Mouse (Mus musculus): ENCODE measurements at regions not wholly inside any gene's neighbourhood (a gene's known extent, or its start where the extent isn't known, plus 50 kb on each side); places are given as distances from the start of the nearest gene placed in this dataset.

DNA sequence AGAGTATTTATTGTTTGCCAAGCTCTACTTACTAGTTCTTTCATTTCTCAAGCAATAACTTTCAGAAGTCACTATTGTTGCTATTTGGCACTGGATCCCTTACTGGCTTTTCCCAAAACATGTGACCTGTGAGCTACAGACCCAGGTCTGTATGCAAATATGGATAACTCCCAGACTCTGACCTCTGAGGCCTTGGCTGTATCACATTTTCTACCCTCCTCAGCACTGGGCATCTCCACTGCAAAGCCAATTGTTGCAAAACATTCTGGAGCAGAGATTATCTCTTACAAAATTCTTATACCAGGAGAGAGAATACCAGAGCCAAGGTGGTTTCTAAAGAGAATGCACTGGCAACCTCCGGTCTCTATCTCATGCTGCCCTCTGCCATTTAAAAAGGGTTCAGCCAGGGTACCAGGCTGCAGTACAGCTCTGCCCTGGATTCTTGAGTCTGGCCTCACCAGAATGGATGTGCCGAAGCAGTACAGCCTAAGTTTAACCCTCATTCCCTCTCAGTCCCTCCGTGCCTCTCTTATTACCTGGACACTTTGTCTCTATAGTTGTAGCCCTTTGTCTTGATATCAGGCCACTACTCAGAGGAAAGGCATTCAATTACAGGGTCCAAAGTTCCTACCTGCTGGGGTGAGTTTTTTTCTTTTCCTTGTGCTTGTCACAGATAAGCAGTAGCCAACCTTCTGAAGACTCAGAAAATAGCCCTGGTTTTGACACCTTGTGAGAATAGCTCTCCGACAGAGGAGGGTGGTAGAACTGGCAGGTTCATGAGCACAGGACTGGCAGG lies 101.2 kb upstream of the Vwc2 start:
- no peaks in the 10 kb centered on the region for H3K27me3 ChIP-seq (replicated peaks; ENCODE audit: control insufficient read depth, insufficient read depth, low read length)
- H3K36me3 ChIP-seq (ENCODE audit: control insufficient read depth, insufficient read depth, low read length): no peaks in the 10 kb centered on the region
- H3K4me3 ChIP-seq (ENCODE audit: low read length): no peak overlapping the region
- no peaks in the 10 kb centered on the region for H3K9me3 ChIP-seq (ENCODE audit: control insufficient read depth, low read length)
- H3K9ac ChIP-seq (ENCODE audit: low read depth, low read length): no peak overlapping the region
- H3K4me1 ChIP-seq (ENCODE audit: control insufficient read depth, insufficient read depth, low read length): no peaks in the 10 kb centered on the region
- no peak overlapping the region for H3K27ac ChIP-seq (ENCODE audit: low read length)
- WGBS: 60% methylated on average over 4 of the region's 4 CpGs
- peak; percentile 99 for ATAC-seq
- no peak overlapping the region for H3K4me2 ChIP-seq (ENCODE audit: low read depth, low read length)

DNA sequence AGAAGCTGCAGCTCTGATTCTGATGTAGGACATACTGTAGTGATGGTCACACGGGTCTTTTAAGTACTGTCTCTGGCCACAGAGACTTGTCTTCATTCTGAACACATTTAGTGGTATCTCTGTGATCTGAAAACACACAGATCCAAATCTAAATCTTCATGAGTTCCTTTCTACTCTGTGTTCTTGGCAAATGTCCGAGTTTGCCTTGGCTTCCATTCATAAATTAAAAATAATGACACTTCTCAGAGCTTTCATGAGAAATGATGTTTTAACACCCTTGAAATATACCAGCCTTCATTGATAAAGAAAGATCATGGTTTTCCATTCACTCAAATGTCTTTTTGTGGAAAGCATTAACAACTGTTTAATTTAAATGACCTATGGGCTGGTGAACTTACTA lies 100.4 kb upstream of the Vwc2 start:
- Histone ChIP-seq H3K4me2 (ENCODE audit: low read depth, low read length) (no peak overlapping the region), H3K27ac (ENCODE audit: low read length) (no peak overlapping the region), H3K4me1 (ENCODE audit: control insufficient read depth, insufficient read depth, low read length) (no peaks in the 10 kb centered on the region), H3K36me3 (ENCODE audit: control insufficient read depth, insufficient read depth, low read length) (no peaks in the 10 kb centered on the region), H3K4me3 (ENCODE audit: low read length) (no peak overlapping the region), H3K9me3 (ENCODE audit: control insufficient read depth, low read length) (no peaks in the 10 kb centered on the region), H3K9ac (ENCODE audit: low read depth, low read length) (no peak overlapping the region), H3K27me3 (replicated peaks; ENCODE audit: control insufficient read depth, insufficient read depth, low read length) (no peaks in the 10 kb centered on the region)
- WGBS: 54% methylated on average over 2 of the region's 2 CpGs
- no peak for ATAC-seq

DNA sequence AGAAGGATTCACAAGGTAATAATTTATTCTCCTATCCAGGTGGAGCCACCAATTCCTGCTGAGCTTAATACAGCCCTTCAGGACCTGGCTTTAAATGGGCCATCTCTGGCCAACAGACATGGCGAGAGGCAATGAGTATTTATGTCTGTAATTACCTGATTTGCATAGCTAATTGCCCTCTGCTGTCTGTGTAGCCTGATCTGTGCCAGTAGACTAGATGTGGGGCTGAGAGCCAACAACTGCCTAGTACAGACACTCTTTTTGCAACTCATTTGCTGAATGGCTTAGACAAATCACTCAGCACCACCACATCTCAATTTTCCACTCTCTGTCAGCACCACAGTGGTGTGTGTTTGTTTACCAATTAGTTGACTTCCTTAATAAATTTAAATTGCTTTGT lies 99.9 kb upstream of the Vwc2 start:
- Histone ChIP-seq H3K27ac (ENCODE audit: low read length) (no peak overlapping the region), H3K36me3 (ENCODE audit: control insufficient read depth, insufficient read depth, low read length) (no peaks in the 10 kb centered on the region), H3K9ac (ENCODE audit: low read depth, low read length) (no peak overlapping the region), H3K4me2 (ENCODE audit: low read depth, low read length) (no peak overlapping the region), H3K9me3 (ENCODE audit: control insufficient read depth, low read length) (no peaks in the 10 kb centered on the region), H3K27me3 (replicated peaks; ENCODE audit: control insufficient read depth, insufficient read depth, low read length) (no peaks in the 10 kb centered on the region), H3K4me1 (ENCODE audit: control insufficient read depth, insufficient read depth, low read length) (no peaks in the 10 kb centered on the region), H3K4me3 (ENCODE audit: low read length) (no peak overlapping the region)
- WGBS: 75% methylated on average over 1 of the region's 1 CpGs
- ATAC-seq: no peak

DNA sequence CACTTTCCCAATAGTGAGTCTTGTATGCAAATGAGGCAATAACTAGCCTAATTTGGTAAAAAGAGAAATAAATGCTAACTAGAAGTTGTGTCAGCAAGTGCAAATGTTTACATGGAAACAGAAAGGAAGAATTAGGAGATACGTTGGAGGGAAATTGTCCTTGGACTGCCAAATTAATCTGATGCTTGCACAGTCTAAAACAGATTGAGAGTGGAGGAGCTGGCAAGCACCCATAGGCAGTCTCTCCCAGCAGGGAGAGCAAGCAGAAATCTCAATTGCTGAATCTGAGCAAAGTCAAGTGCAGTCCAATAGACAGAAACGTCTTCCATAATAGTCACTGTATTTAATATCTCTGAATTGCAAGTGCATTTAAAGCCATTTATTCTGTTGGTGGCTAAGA lies 99.5 kb upstream of the Vwc2 start:
- H3K4me2 ChIP-seq (ENCODE audit: low read depth, low read length): no peak overlapping the region
- no peaks in the 10 kb centered on the region for H3K27me3 ChIP-seq (replicated peaks; ENCODE audit: control insufficient read depth, insufficient read depth, low read length)
- no peaks in the 10 kb centered on the region for H3K36me3 ChIP-seq (ENCODE audit: control insufficient read depth, insufficient read depth, low read length)
- no peaks in the 10 kb centered on the region for H3K9me3 ChIP-seq (ENCODE audit: control insufficient read depth, low read length)
- no peak overlapping the region for H3K27ac ChIP-seq (ENCODE audit: low read length)
- no peaks in the 10 kb centered on the region for H3K4me1 ChIP-seq (ENCODE audit: control insufficient read depth, insufficient read depth, low read length)
- no peak overlapping the region for H3K9ac ChIP-seq (ENCODE audit: low read depth, low read length)
- H3K4me3 ChIP-seq (ENCODE audit: low read length): no peak overlapping the region
- ATAC-seq: no peak
- 56% methylated on average over 2 of the region's 2 CpGs for WGBS

DNA sequence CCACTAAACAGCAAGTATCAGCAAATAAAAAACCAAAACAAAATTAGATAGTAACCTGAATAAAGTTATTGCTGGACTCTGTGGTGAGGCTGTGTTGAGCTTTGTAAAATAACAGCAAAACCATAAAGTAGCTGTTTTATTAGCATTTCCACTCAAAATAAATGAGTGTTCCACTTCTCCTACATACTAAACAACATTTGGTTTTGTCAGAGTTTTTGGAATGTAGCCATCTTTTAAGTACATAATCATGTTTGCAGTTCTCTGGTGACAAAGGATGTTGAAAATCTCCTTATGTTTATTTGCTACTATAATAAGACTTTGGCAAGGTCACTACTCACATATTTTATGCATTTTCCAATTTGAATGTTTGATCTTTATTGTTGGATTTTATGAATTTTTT lies 85.2 kb upstream of the Vwc2 start:
- Histone ChIP-seq H3K27ac (ENCODE audit: low read length) (no peak overlapping the region), H3K4me2 (ENCODE audit: low read depth, low read length) (no peak overlapping the region), H3K36me3 (ENCODE audit: control insufficient read depth, insufficient read depth, low read length) (no peaks in the 10 kb centered on the region), H3K27me3 (replicated peaks; ENCODE audit: control insufficient read depth, insufficient read depth, low read length) (no peaks in the 10 kb centered on the region), H3K9me3 (ENCODE audit: control insufficient read depth, low read length) (no peaks in the 10 kb centered on the region), H3K4me1 (ENCODE audit: control insufficient read depth, insufficient read depth, low read length) (no peaks in the 10 kb centered on the region), H3K4me3 (ENCODE audit: low read length) (no peak overlapping the region), H3K9ac (ENCODE audit: low read depth, low read length) (no peak overlapping the region)
- ATAC-seq: no peak
